Mouse (Mus musculus): ENCODE results near the gene Dab1.

- TF ChIP-seq CTCF (IDR thresholded peaks at IDR 0.05; ENCODE audit: insufficient read depth, low read depth, low read length), result no peak
- TF ChIP-seq POLR2A (IDR thresholded peaks at IDR 0.05; ENCODE audit: insufficient read depth, low read depth, low read length), result no peak
These were observed 582.5 kb downstream of the Dab1 start for GRCm38 (mm10) chr4:104201686-104202085.

All from olfactory bulb, adult 2 months (tissue).